Mouse (Mus musculus) A20 (cell line): ENCODE data around the gene Adgrl3.
A peak's percentile ranks its signal among the peaks of the same experiment; 100 is the strongest.

ENCODE experiments used
- DNase-seq: peaks from one replicate; pipeline ENCODE4 v3.0.0-alpha.2; 2011; ENCODE audit warnings: low read depth, low spot score

The Adgrl3 gene

GRCm38 (mm10) chr5:81076377-81076776 is 56.4 kb downstream of the Adgrl3 start:
- DNase-seq: no peak

GRCm38 (mm10) chr5:81077031-81077430 is 57.1 kb downstream of the Adgrl3 start:
- no peak for DNase-seq

- DNase-seq: peak; percentile 32
Measured at GRCm38 (mm10) chr5:81077990-81078389, 58.1 kb downstream of the Adgrl3 start.

- DNase-seq: no peak
Measured at GRCm38 (mm10) chr5:81083698-81084360, 63.9 kb downstream of the Adgrl3 start.

GRCm38 (mm10) chr5:81085152-81085551 is 65.2 kb downstream of the Adgrl3 start:
- DNase-seq: no peak

- DNase-seq: no peak
Measured at GRCm38 (mm10) chr5:81088667-81089066, 68.7 kb downstream of the Adgrl3 start.

- no peak for DNase-seq
Measured at GRCm38 (mm10) chr5:81094618-81095017, 74.7 kb downstream of the Adgrl3 start.

GRCm38 (mm10) chr5:81097131-81097530 is 77.2 kb downstream of the Adgrl3 start:
- no peak for DNase-seq

- no peak for DNase-seq
Measured at GRCm38 (mm10) chr5:81107431-81107830, 87.5 kb downstream of the Adgrl3 start.

- no peak for DNase-seq
Measured at GRCm38 (mm10) chr5:81124483-81124882, 104.5 kb downstream of the Adgrl3 start.

GRCm38 (mm10) chr5:81127639-81128038 is 107.7 kb downstream of the Adgrl3 start:
- no peak for DNase-seq

GRCm38 (mm10) chr5:81136394-81136793 is 116.5 kb downstream of the Adgrl3 start:
- no peak for DNase-seq

GRCm38 (mm10) chr5:81155791-81156190 is 135.9 kb downstream of the Adgrl3 start:
- no peak for DNase-seq

GRCm38 (mm10) chr5:81156281-81156680 is 136.3 kb downstream of the Adgrl3 start:
- DNase-seq: no peak

GRCm38 (mm10) chr5:81156796-81157195 is 136.9 kb downstream of the Adgrl3 start:
- DNase-seq: peak; percentile 15

- no peak for DNase-seq
Measured at GRCm38 (mm10) chr5:81159013-81159412, 139.1 kb downstream of the Adgrl3 start.

GRCm38 (mm10) chr5:81160431-81160830 is 140.5 kb downstream of the Adgrl3 start:
- DNase-seq: no peak

- no peak for DNase-seq
Measured at GRCm38 (mm10) chr5:81188871-81189485, 169.0 kb downstream of the Adgrl3 start.

- no peak for DNase-seq
Measured at GRCm38 (mm10) chr5:81200354-81200753, 180.4 kb downstream of the Adgrl3 start.

- no peak for DNase-seq
Measured at GRCm38 (mm10) chr5:81201885-81202284, 181.9 kb downstream of the Adgrl3 start.

GRCm38 (mm10) chr5:81218500-81219057 is 198.6 kb downstream of the Adgrl3 start:
- no peak for DNase-seq

- DNase-seq: no peak
Measured at GRCm38 (mm10) chr5:81224465-81224864, 204.5 kb downstream of the Adgrl3 start.

GRCm38 (mm10) chr5:81225486-81225885 is 205.5 kb downstream of the Adgrl3 start:
- DNase-seq: no peak
